Comparison of ENCODE assay signal across 18 mouse cellular contexts in genomic region chr19:22841081-22842040, GRCm38 (mm10).
A peak's percentile ranks its signal among the peaks of the same experiment; 100 is the strongest.
DNase-seq lines count a peak whose midpoint lies in the region; ATAC-seq and TF ChIP-seq lines count a peak whose summit lies in the region.
"Had no signal": no experiment of that assay in that cellular context is flagged by ENCODE, and none has a peak within 500 bp of the region (broad histone marks: within the 10 kb centered on the region; RNA-seq: fewer than 3 reads in every experiment).

No protein-coding gene starts in this region.

- H3K36me3 ChIP-seq in forebrain, embryonic 14.5 days (ENCODE audit: control insufficient read depth, insufficient read depth, low read length) = no peaks in the 10 kb centered on the region
- no peaks in the 10 kb centered on the region for H3K36me3 ChIP-seq in hindbrain, postnatal 0 days (ENCODE audit: insufficient read depth, low read length)
- H3K36me3 ChIP-seq: embryonic facial prominence, embryonic 13.5 days; heart, embryonic 12.5 days; kidney, embryonic 15.5 days; lung, embryonic 15.5 days; neural tube, embryonic 13.5 days had no signal

- H3K4me2 ChIP-seq in forebrain, embryonic 14.5 days (ENCODE audit: low read length) = no peak overlapping the region
- H3K4me2 ChIP-seq in hindbrain, postnatal 0 days (ENCODE audit: low read depth, low read length) = no peak overlapping the region
- H3K4me2 ChIP-seq: embryonic facial prominence, embryonic 13.5 days; heart, embryonic 12.5 days; kidney, embryonic 15.5 days; lung, embryonic 15.5 days; neural tube, embryonic 13.5 days had no signal

- WGBS in forebrain, embryonic 14.5 days = 5% methylated on average over 6 of the region's 6 CpGs
- 24% methylated on average over 6 of the region's 6 CpGs for WGBS in hindbrain, postnatal 0 days

- H3K27me3 ChIP-seq in forebrain, embryonic 14.5 days (replicated peaks; ENCODE audit: control insufficient read depth, insufficient read depth, low read length) = no peaks in the 10 kb centered on the region
- no peaks in the 10 kb centered on the region for H3K27me3 ChIP-seq in hindbrain, postnatal 0 days (ENCODE audit: insufficient read depth, low read length)
- H3K27me3 ChIP-seq: embryonic facial prominence, embryonic 13.5 days; heart, embryonic 12.5 days; kidney, embryonic 15.5 days; lung, embryonic 15.5 days had no signal

- no peaks in the 10 kb centered on the region for H3K9me3 ChIP-seq in forebrain, embryonic 14.5 days (replicated peaks; ENCODE audit: control insufficient read depth, low read length)
- H3K9me3 ChIP-seq in hindbrain, postnatal 0 days (ENCODE audit: low read length) = no peaks in the 10 kb centered on the region
- H3K9me3 ChIP-seq: embryonic facial prominence, embryonic 13.5 days; heart, embryonic 12.5 days; kidney, embryonic 15.5 days; lung, embryonic 15.5 days; neural tube, embryonic 13.5 days had no signal

- H3K9ac ChIP-seq in forebrain, embryonic 14.5 days (ENCODE audit: low read length) = no peak overlapping the region
- no peak overlapping the region for H3K9ac ChIP-seq in hindbrain, postnatal 0 days (replicated peaks; ENCODE audit: low read length)
- H3K9ac ChIP-seq: embryonic facial prominence, embryonic 13.5 days; heart, embryonic 12.5 days; kidney, embryonic 15.5 days; lung, embryonic 15.5 days; neural tube, embryonic 13.5 days had no signal

- peak; percentile 2 for DNase-seq in lung, postnatal 10 days
- no peak for DNase-seq in lung, postnatal 25 days (ENCODE audit: low spot score)
- DNase-seq in forebrain, embryonic 14.5 days (ENCODE audit: low spot score) = peak; percentile 88
- peak; percentile 41 for DNase-seq in hindbrain, postnatal 0 days (ENCODE audit: low spot score)
- DNase-seq in frontal cortex, postnatal 25 days (ENCODE audit: low spot score in 2 of 2) = no peak
- DNase-seq: cerebellum, adult 8-10 months; gastrocnemius, postnatal 36 days; heart, postnatal 4 days; retina, postnatal 1 day; spleen, adult 18-20 months had no signal

- no peak for TF ChIP-seq CTCF in hindbrain, postnatal 0 days (IDR thresholded peaks at IDR 0.05; ENCODE audit: low read depth)

- ATAC-seq in forebrain, embryonic 14.5 days = peak; percentile 80
- ATAC-seq in hindbrain, postnatal 0 days = no peak
- no peak for ATAC-seq in megakaryocyte, adult 5-6 weeks (ENCODE audit: poor library complexity, severe bottlenecking)
- ATAC-seq in erythroid progenitor cell, adult 5-6 weeks (replicated peaks; ENCODE audit: low FRiP score, poor library complexity, severe bottlenecking) = no peak
- ATAC-seq: activated CD4-positive, CD25-positive, alpha-beta regulatory T cell, adult 4 months had no signal

- peaks cover 8% of the 10 kb centered on the region for H3K4me1 ChIP-seq in forebrain, embryonic 14.5 days (ENCODE audit: control insufficient read depth, insufficient read depth, low read length)
- 0 out of 2 replicates have a peak, but pooled peaks cover 3% of the 10 kb centered on the region for H3K4me1 ChIP-seq in hindbrain, postnatal 0 days (ENCODE audit: insufficient read depth, low read length)
- H3K4me1 ChIP-seq: embryonic facial prominence, embryonic 13.5 days; heart, embryonic 12.5 days; kidney, embryonic 15.5 days; lung, embryonic 15.5 days; neural tube, embryonic 13.5 days had no signal

- no peak overlapping the region for H3K4me3 ChIP-seq in forebrain, embryonic 14.5 days (ENCODE audit: low read depth, low read length)
- H3K4me3 ChIP-seq in hindbrain, postnatal 0 days (ENCODE audit: low read length) = no peak overlapping the region
- H3K4me3 ChIP-seq: embryonic facial prominence, embryonic 13.5 days; heart, embryonic 12.5 days; kidney, embryonic 15.5 days; lung, embryonic 15.5 days; neural tube, embryonic 13.5 days had no signal

- no peak overlapping the region for H3K27ac ChIP-seq in forebrain, embryonic 14.5 days (ENCODE audit: low read depth, low read length)
- no peak overlapping the region for H3K27ac ChIP-seq in hindbrain, postnatal 0 days
- H3K27ac ChIP-seq: embryonic facial prominence, embryonic 13.5 days; kidney, embryonic 15.5 days; lung, embryonic 15.5 days; neural tube, embryonic 13.5 days had no signal

Comparison
In these comparisons a context has a peak if more than half of its experiments do, and no peak if none do; other contexts are left out.
1. DNase-seq: peak in lung, postnatal 10 days (single experiment), forebrain, embryonic 14.5 days (single experiment) and hindbrain, postnatal 0 days (single experiment); none in lung, postnatal 25 days (single experiment) and frontal cortex, postnatal 25 days (0 of 2).